Mouse (Mus musculus): ENCODE measurements around the gene E430018J23Rik.
"Not testable (repeated sequence)": the region's sequence is repeated elsewhere in the genome, so short reads cannot be mapped to it uniquely, and the experiment has no call there.

GRCm38 (mm10) chr7:127385560-127385959 is 7.9 kb downstream of the E430018J23Rik start:
- not testable (repeated sequence) for TF ChIP-seq EP300, CTCF (IDR thresholded peaks at IDR 0.05; ENCODE audit: low read depth)
